Mouse (Mus musculus) MEL (cell line): ENCODE measurements around the gene Styk1. TPM values are rescaled to one million over a fixed set of nuclear protein-coding genes. Genes with fewer than 3 reads are reported as not detected.

Experiments
- DNase-seq: peaks from one replicate; pipeline ENCODE4 v3.0.0; 2011; ENCODE audit warnings: low read depth, low spot score
- H3K27ac ChIP-seq: 2 replicates; pipeline ENCODE4 v1.5.1; 2012; ENCODE audit warnings: low read depth, mild to moderate bottlenecking, control low read depth, low read length, moderate library complexity; ENCODE audit not compliant: control insufficient read depth
- H3K27me3 ChIP-seq, 2 experiments: fragments of 150-350 bp in 1 of 2; sonication (generic) in 1 of 2; 2 replicates each; pipeline ENCODE4 v1.6.1; 2012; ENCODE audit warnings: low read length in 2 of 2, mild to moderate bottlenecking in 2 of 2, improper control_type of control experiment in 1 of 2, moderate library complexity in 1 of 2; ENCODE audit not compliant: insufficient read depth in 2 of 2, control insufficient read depth in 1 of 2
- H3K36me3 ChIP-seq, 2 experiments: 2 replicates each; pipeline ENCODE4 v1.6.1; 2012 to 2014; ENCODE audit warnings: low read length in 2 of 2, improper control_type of control experiment in 1 of 2, inconsistent platforms in 1 of 2, mild to moderate bottlenecking in 1 of 2; ENCODE audit not compliant: insufficient read depth in 2 of 2, control insufficient read depth in 1 of 2
- H3K4me1 ChIP-seq, 2 experiments: fragments of 150-350 bp in 1 of 2; sonication (generic) in 1 of 2; 2 replicates each; pipeline ENCODE4 v1.6.1; 2012; ENCODE audit warnings: low read length in 2 of 2, improper control_type of control experiment in 1 of 2, mild to moderate bottlenecking in 1 of 2; ENCODE audit not compliant: insufficient read depth in 2 of 2, control insufficient read depth in 1 of 2
- H3K4me3 ChIP-seq, 2 experiments: fragments of 150-350 bp in 1 of 2; sonication (generic) in 1 of 2; 2 replicates each; pipeline ENCODE4 v1.5.1; 2012; ENCODE audit warnings: low read depth in 2 of 2, low read length in 2 of 2, mild to moderate bottlenecking in 2 of 2, moderate library complexity in 2 of 2, control low read depth in 1 of 2, improper control_type of control experiment in 1 of 2; ENCODE audit not compliant: control insufficient read depth in 1 of 2, insufficient read depth in 1 of 2
- H3K79me2 ChIP-seq: 2 replicates; pipeline ENCODE4 v1.6.1; 2012; ENCODE audit warnings: mild to moderate bottlenecking, low read length, moderate library complexity; ENCODE audit not compliant: control insufficient read depth, poor library complexity, insufficient read depth
- H3K9ac ChIP-seq: 2 replicates; pipeline ENCODE4 v1.6.1; 2012; ENCODE audit warnings: low read depth, mild to moderate bottlenecking, control low read depth, low read length, moderate library complexity; ENCODE audit not compliant: control insufficient read depth, poor library complexity, severe bottlenecking
- H3K9me3 ChIP-seq: fragments of 150-350 bp; sonication (generic); replicated peaks from 2 replicates; pipeline ENCODE4 v1.6.1; 2012; ENCODE audit warnings: mild to moderate bottlenecking, low read length, improper control_type of control experiment, moderate library complexity; ENCODE audit not compliant: insufficient read depth
- CHD1 ChIP-seq: IDR thresholded peaks from 2 replicates; pipeline ENCODE4 v1.6.1; 2012; ENCODE audit warnings: low read depth, mild to moderate bottlenecking, inconsistent platforms, low read length, improper control_type of control experiment
- CHD2 ChIP-seq: IDR thresholded peaks from 2 replicates; pipeline ENCODE4 v1.6.1; 2011; ENCODE audit warnings: low read length, improper control_type of control experiment
- CTCF ChIP-seq, 3 experiments: IDR thresholded peaks in 2 of 3; conservative IDR thresholded peaks in 1 of 3; 2 replicates each; pipeline ENCODE4 v1.5.1; 2011 to 2012; ENCODE audit warnings: low read length in 3 of 3, low read depth in 2 of 3, mild to moderate bottlenecking in 2 of 3, improper control_type of control experiment in 1 of 3, inconsistent platforms in 1 of 3, mixed read lengths in 1 of 3, moderate library complexity in 1 of 3; ENCODE audit not compliant: control insufficient read depth in 1 of 3, insufficient read depth in 1 of 3, poor library complexity in 1 of 3, severe bottlenecking in 1 of 3
- E2F4 ChIP-seq: IDR thresholded peaks from 2 replicates; pipeline ENCODE4 v1.6.1; 2011; ENCODE audit warnings: low read depth, low read length, improper control_type of control experiment, borderline replicate concordance
- ELF1 ChIP-seq: IDR thresholded peaks from 2 replicates; pipeline ENCODE4 v1.6.1; 2014; ENCODE audit warnings: low read depth, mild to moderate bottlenecking, inconsistent platforms, low read length, improper control_type of control experiment, moderate library complexity
- ETS1 ChIP-seq: IDR thresholded peaks from 2 replicates; pipeline ENCODE4 v1.6.1; 2012; ENCODE audit warnings: low read depth, mild to moderate bottlenecking, inconsistent platforms, low read length, improper control_type of control experiment, moderate library complexity
- GATA1 ChIP-seq: IDR thresholded peaks from 2 replicates; pipeline ENCODE4 v1.6.1; 2011; ENCODE audit warnings: low read depth, low read length, improper control_type of control experiment
- HCFC1 ChIP-seq: IDR thresholded peaks from 2 replicates; pipeline ENCODE4 v1.6.1; 2012; ENCODE audit warnings: low read depth, mild to moderate bottlenecking, inconsistent platforms, low read length, improper control_type of control experiment, moderate library complexity
- JUND ChIP-seq: IDR thresholded peaks from 2 replicates; pipeline ENCODE4 v1.6.1; 2011; ENCODE audit warnings: low read depth, mild to moderate bottlenecking, improper control_type of control experiment, low read length
- KAT2A ChIP-seq: conservative IDR thresholded peaks from 2 replicates; pipeline ENCODE4 v1.6.1; 2012; ENCODE audit warnings: low read depth, low read length, improper control_type of control experiment, inconsistent platforms
- MAFK ChIP-seq: IDR thresholded peaks from 2 replicates; pipeline ENCODE4 v1.6.1; 2011; ENCODE audit warnings: low read depth, mild to moderate bottlenecking, low read length, improper control_type of control experiment, borderline replicate concordance
- MAX ChIP-seq: IDR thresholded peaks from 2 replicates; pipeline ENCODE4 v1.6.1; 2011; ENCODE audit warnings: low read length, improper control_type of control experiment
- MAZ ChIP-seq: IDR thresholded peaks from 2 replicates; pipeline ENCODE4 v1.6.1; 2012; ENCODE audit warnings: low read depth, mild to moderate bottlenecking, inconsistent platforms, low read length, improper control_type of control experiment
- MEF2A ChIP-seq: IDR thresholded peaks from 2 replicates; pipeline ENCODE4 v1.6.1; 2014; ENCODE audit warnings: low read depth, mild to moderate bottlenecking, inconsistent platforms, low read length, improper control_type of control experiment; ENCODE audit not compliant: poor library complexity, insufficient replicate concordance, severe bottlenecking; ENCODE audit errors: extremely low read depth
- MXI1 ChIP-seq: IDR thresholded peaks from 2 replicates; pipeline ENCODE4 v1.6.1; 2011; ENCODE audit warnings: mild to moderate bottlenecking, low read depth, low read length, improper control_type of control experiment
- MYB ChIP-seq: IDR thresholded peaks from 2 replicates; pipeline ENCODE4 v1.6.1; 2011; ENCODE audit warnings: mild to moderate bottlenecking, low read depth, low read length, improper control_type of control experiment
- NELFE ChIP-seq: IDR thresholded peaks from 2 replicates; pipeline ENCODE4 v1.6.1; 2011; ENCODE audit warnings: low read depth, low read length, improper control_type of control experiment
- NRF1 ChIP-seq: IDR thresholded peaks from 2 replicates; pipeline ENCODE4 v1.6.1; 2014; ENCODE audit warnings: low read depth, mild to moderate bottlenecking, inconsistent platforms, low read length, improper control_type of control experiment, moderate library complexity; ENCODE audit not compliant: poor library complexity, insufficient read depth, severe bottlenecking
- POLR2A ChIP-seq, 2 experiments: IDR thresholded peaks; 2 replicates each; pipeline ENCODE4 v1.6.1; 2011 to 2012; ENCODE audit warnings: low read length in 2 of 2, mild to moderate bottlenecking in 2 of 2, control low read depth in 1 of 2, improper control_type of control experiment in 1 of 2, low read depth in 1 of 2, moderate library complexity in 1 of 2; ENCODE audit not compliant: control insufficient read depth in 1 of 2, insufficient read depth in 1 of 2, poor library complexity in 1 of 2
- POLR2AphosphoS2 ChIP-seq: IDR thresholded peaks from 2 replicates; pipeline ENCODE4 v1.6.1; 2011; ENCODE audit warnings: low read length, improper control_type of control experiment
- POLR2AphosphoS5 ChIP-seq: IDR thresholded peaks from 2 replicates; pipeline ENCODE4 v1.6.1; 2012; ENCODE audit warnings: low read depth, borderline replicate concordance, mild to moderate bottlenecking, inconsistent platforms, low read length, moderate library complexity, mixed read lengths
- RAD21 ChIP-seq: IDR thresholded peaks from 2 replicates; pipeline ENCODE4 v1.6.1; 2011; ENCODE audit warnings: mild to moderate bottlenecking, low read depth, low read length, improper control_type of control experiment
- SIN3A ChIP-seq: IDR thresholded peaks from 2 replicates; pipeline ENCODE4 v1.6.1; 2012; ENCODE audit warnings: low read length, improper control_type of control experiment, inconsistent platforms
- SMC3 ChIP-seq: IDR thresholded peaks from 2 replicates; pipeline ENCODE4 v1.6.1; 2011; ENCODE audit warnings: low read depth, low read length, improper control_type of control experiment
- TBP ChIP-seq: IDR thresholded peaks from 2 replicates; pipeline ENCODE4 v1.8.0; 2011; ENCODE audit warnings: low read depth, low read length, improper control_type of control experiment
- TCF12 ChIP-seq: IDR thresholded peaks from 2 replicates; pipeline ENCODE4 v1.6.1; 2014; ENCODE audit warnings: low read depth, mild to moderate bottlenecking, inconsistent platforms, low read length, improper control_type of control experiment, moderate library complexity
- USF2 ChIP-seq, 2 experiments: IDR thresholded peaks; 2 replicates each; pipeline ENCODE4 v1.6.1; 2011 to 2012; ENCODE audit warnings: improper control_type of control experiment in 2 of 2, low read length in 2 of 2, borderline replicate concordance in 1 of 2, inconsistent platforms in 1 of 2, low read depth in 1 of 2, mild to moderate bottlenecking in 1 of 2; ENCODE audit not compliant: insufficient read depth in 1 of 2
- ZKSCAN1 ChIP-seq: IDR thresholded peaks from 2 replicates; pipeline ENCODE4 v1.6.1; 2012; ENCODE audit warnings: low read depth, mild to moderate bottlenecking, inconsistent platforms, low read length, improper control_type of control experiment, moderate library complexity
- ZMIZ1 ChIP-seq: IDR thresholded peaks from 2 replicates; pipeline ENCODE4 v1.6.1; 2012; ENCODE audit warnings: low read depth, mild to moderate bottlenecking, inconsistent platforms, low read length, improper control_type of control experiment, moderate library complexity
- ZNF384 ChIP-seq: IDR thresholded peaks from 2 replicates; pipeline ENCODE4 v1.6.1; 2012; ENCODE audit warnings: low read depth, mild to moderate bottlenecking, inconsistent platforms, low read length, improper control_type of control experiment
- polyA plus RNA-seq, 2 experiments: library from polyadenylated mRNA; stranded (reverse) in 1 of 2; unstranded in 1 of 2; fragments of >175 nt in 1 of 2; fragments of >200 nt in 1 of 2; gene quantifications; 2 replicates each; pipeline versions ENCODE4 v1.2.1 to v1.2.4; 2012; ENCODE audit warnings: low replicate concordance in 2 of 2, low read depth in 1 of 2; ENCODE audit not compliant: insufficient read length in 2 of 2, insufficient read depth in 1 of 2, missing spikeins in 1 of 2
- total RNA-seq: library from RNA; depleted of rRNA; stranded (reverse); fragments of 300-350 nt; gene quantifications from 2 replicates; pipeline ENCODE4 v1.2.3, GENCODE M21; 2012

Gene Styk1
- total and polyA plus RNA-seq, 3 experiments = 0.11 to 0.12 TPM; not detected in 1

DNA sequence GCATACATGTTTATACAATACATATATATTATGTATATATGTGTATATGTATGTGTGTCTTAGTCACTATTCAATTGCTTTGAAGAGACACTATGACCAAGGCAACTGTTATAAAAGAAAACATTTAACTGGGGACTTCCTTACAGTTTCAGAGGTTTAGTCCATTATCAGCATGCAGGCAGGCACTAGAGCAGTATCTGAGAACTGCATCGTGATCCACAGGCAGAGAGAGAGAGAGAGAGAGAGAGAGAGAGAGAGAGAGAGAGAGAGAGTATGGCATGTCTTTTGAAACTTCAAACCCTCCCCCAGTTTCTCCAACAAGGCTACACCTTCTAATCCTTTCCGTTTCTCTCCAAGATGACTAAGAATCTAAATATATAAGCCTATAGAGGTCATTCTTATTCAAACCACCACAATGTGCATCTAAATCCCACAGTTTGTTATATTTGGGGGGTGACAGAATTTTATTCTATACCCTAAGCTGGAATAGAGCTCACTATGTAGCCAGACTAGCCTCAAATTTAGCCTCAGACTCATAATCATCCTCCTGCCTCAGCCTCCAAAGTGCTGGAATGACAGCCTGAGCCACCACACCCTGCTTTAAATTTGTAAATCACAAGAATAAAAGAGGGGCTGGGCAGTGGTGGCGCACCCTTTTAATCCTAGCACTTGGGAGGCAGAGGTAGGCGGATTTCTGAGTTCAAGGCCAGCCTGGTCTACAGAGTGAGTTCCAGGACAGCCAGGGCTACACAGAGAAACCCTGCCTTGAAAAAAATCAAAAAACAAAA lies 40.7 kb upstream of the Styk1 start (continued):
- TF ChIP-seq USF2 (IDR thresholded peaks at IDR 0.05; ENCODE audit: borderline replicate concordance in 1 of 2, insufficient read depth in 1 of 2, low read depth in 1 of 2, low read length in 2 of 2) (no peak), KAT2A (no peak), MYB (0 out of 2 replicates have a peak, but pooled peaks have one; percentile 29)

DNA sequence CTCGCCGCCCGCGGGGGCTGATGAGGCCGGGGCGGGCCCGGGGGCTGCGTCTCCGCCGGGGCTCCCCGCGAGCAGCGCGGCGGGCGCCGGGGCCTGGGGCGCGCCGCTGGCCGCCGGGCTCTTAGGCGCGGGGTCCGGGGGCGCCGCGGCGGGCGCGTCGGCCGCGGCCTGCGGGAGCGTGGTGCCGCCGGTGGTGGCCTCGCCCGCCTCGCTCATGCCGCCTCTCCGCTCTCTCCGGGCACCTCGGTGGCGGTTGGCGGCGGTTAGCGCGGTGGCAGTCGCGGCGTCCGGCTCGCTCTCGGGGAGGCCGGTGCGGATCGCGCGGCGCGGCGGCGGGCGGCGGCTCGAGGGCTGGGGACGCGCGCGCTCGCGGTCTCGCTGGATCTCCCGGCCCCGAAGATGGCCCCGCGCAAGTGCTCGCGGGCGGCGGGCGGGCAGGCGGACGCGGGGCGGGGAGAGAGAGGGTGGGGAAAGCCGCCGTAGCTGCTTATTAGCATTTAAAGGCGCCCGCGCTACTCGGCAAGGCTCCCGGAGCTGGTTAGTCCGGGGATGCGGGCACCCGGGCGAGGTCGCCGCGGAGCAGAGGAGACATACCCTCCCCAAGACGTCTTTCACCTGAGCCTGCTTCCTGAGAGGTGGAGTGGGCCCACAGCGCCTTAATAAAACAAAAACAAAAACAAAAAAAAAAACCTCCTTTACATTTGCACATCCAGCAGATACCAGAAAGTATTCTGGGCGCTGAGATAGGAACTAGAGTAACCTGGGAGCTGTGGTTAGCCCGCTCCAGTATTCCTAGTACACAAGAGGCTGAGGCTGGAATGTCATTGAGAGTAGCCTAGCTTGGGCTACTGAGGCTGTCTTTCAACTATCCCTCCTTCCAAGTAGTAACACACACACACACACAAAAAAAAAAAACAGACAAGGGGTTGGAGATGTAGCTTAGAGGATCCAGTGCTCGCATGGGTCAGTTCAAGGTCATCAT lies 34.9 kb upstream of the Styk1 start, which contains the start of gene Ybx3:
Ybx3 (minus strand) TSS at position 437 of the 982 bp plus-strand sequence.
- H3K4me3 ChIP-seq = peak within 1 kb of the TSS; percentile 99
- H3K9me3 ChIP-seq = no peaks in the 10 kb centered on the region
- peak within 1 kb of the TSS; percentile 97 for H3K9ac ChIP-seq
- H3K27me3 ChIP-seq = no peaks in the 10 kb centered on the region; a peak in 1 of 4 replicates
- peak within 1 kb of the TSS; percentile 98 for H3K27ac ChIP-seq
- peak; percentile 85 for DNase-seq
- H3K79me2 ChIP-seq = peaks cover 54% of the 10 kb centered on the region
- H3K36me3 ChIP-seq = peaks cover 10 to 36% of the 10 kb centered on the region in 2 experiments
- H3K4me1 ChIP-seq = peaks cover 15 to 29% of the 10 kb centered on the region in 2 experiments
- TF ChIP-seq E2F4 (no peak), MAFK (no peak), ZMIZ1 (0 out of 2 replicates have a peak, but pooled peaks have one; percentile 37), GATA1 (no peak), TBP (peak; percentile 17; the same call in 1 of the 2 replicates), CHD2 (no peak), ETS1 (peak; percentile 28; the same call in 1 of the 2 replicates), KAT2A (no peak), MAX (0 out of 2 replicates have a peak, but pooled peaks have one; percentile 22), RAD21 (no peak), POLR2AphosphoS5 (no peak), POLR2A (IDR thresholded peaks at IDR 0.05; ENCODE audit: control insufficient read depth in 1 of 2, insufficient read depth in 1 of 2, low read depth in 1 of 2, low read length in 2 of 2, poor library complexity in 1 of 2) (peak; percentile 24 to 73; a peak in 3 of 4 replicates), SIN3A (peak; percentile 44; the same call in 1 of the 2 replicates), CHD1 (0 out of 2 replicates have a peak, but pooled peaks have one; percentile 33), SMC3 (no peak), CTCF (IDR thresholded peaks at IDR 0.05 in 2 of 3, conservative IDR thresholded peaks at IDR 0.05 in 1 of 3; ENCODE audit: control insufficient read depth in 1 of 3, insufficient read depth in 1 of 3, low read depth in 2 of 3, low read length in 3 of 3, poor library complexity in 1 of 3, severe bottlenecking in 1 of 3) (no peak), ZNF384 (no peak), ZKSCAN1 (no peak), POLR2AphosphoS2 (peak; percentile 66; the same call in 1 of the 2 replicates), JUND (no peak), MXI1 (no peak), MAZ (peak; percentile 79; the same call in 1 of the 2 replicates), NRF1 (peak; percentile 41), HCFC1 (peak; percentile 54; the same call in 1 of the 2 replicates), TCF12 (peak; percentile 52; the same call in 1 of the 2 replicates), NELFE (peak; percentile 62), ELF1 (no peak; the same call in 1 of the 2 replicates), MEF2A (no peak)
